Mouse (Mus musculus): Measurements from ENCODE around the gene Lyrm9. TPM values are rescaled to one million over a fixed set of nuclear protein-coding genes. Genes with fewer than 3 reads are reported as not detected.

Gene Lyrm9
- polyA plus RNA-seq, 1 experiment from 2014 or later, result 13.9 TPM

- no peak for ATAC-seq (ENCODE audit: insufficient read depth)
These were observed 3.0 kb downstream of the Lyrm9 start for GRCm38 (mm10) chr11:78829373-78829772.

GRCm38 (mm10) chr11:78830180-78830579 is 3.8 kb downstream of the Lyrm9 start:
- TF ChIP-seq CTCF (IDR thresholded peaks at IDR 0.05; ENCODE audit: low read depth), result no peak
- Histone ChIP-seq H3K9me3 (ENCODE audit: low read depth, low read length) (no peaks in the 10 kb centered on the region), H3K9ac (no peak overlapping the region), H3K27ac (ENCODE audit: low read depth) (no peak overlapping the region), H3K4me3 (ENCODE audit: low read depth, low read length) (no peak overlapping the region), H3K4me2 (no peak overlapping the region), H3K27me3 (ENCODE audit: insufficient read depth, low read length) (no peaks in the 10 kb centered on the region), H3K36me3 (ENCODE audit: insufficient read depth) (no peaks in the 10 kb centered on the region), H3K4me1 (ENCODE audit: insufficient read depth) (peaks cover 3% of the 10 kb centered on the region; the same call in 1 of the 2 replicates)
- 27% methylated on average over 8 of the region's 8 CpGs for WGBS
- no peak for DNase-seq
- no peak for ATAC-seq (ENCODE audit: insufficient read depth)

More at GRCm38 (mm10) chr11:78829373-78829772, 3.0 kb downstream of the Lyrm9 start:
- H3K27me3 ChIP-seq (ENCODE audit: insufficient read depth, low read length), result no peaks in the 10 kb centered on the region
- H3K4me3 ChIP-seq (ENCODE audit: low read depth, low read length), result no peak overlapping the region
- H3K9me3 ChIP-seq (ENCODE audit: low read depth, low read length), result no peaks in the 10 kb centered on the region
- TF ChIP-seq CTCF (IDR thresholded peaks at IDR 0.05; ENCODE audit: low read depth), result no peak
- H3K4me1 ChIP-seq (ENCODE audit: insufficient read depth), result peaks cover 3% of the 10 kb centered on the region; the same call in 1 of the 2 replicates
- H3K9ac ChIP-seq, result no peak overlapping the region
- 18% methylated on average over 6 of the region's 6 CpGs for whole genome bisulfite sequencing
- no peak for DNase-seq
- no peak overlapping the region for H3K27ac ChIP-seq (ENCODE audit: low read depth)
- no peaks in the 10 kb centered on the region for H3K36me3 ChIP-seq (ENCODE audit: insufficient read depth)
- no peak overlapping the region for H3K4me2 ChIP-seq

- Histone ChIP-seq H3K4me2 (no peak overlapping the region), H3K27ac (ENCODE audit: low read depth) (no peak overlapping the region), H3K4me1 (ENCODE audit: insufficient read depth) (peaks cover 3% of the 10 kb centered on the region; the same call in 1 of the 2 replicates), H3K4me3 (ENCODE audit: low read depth, low read length) (no peak overlapping the region), H3K36me3 (ENCODE audit: insufficient read depth) (no peaks in the 10 kb centered on the region), H3K9me3 (ENCODE audit: low read depth, low read length) (no peaks in the 10 kb centered on the region), H3K9ac (no peak overlapping the region), H3K27me3 (ENCODE audit: insufficient read depth, low read length) (no peaks in the 10 kb centered on the region)
- no peak for TF ChIP-seq CTCF (IDR thresholded peaks at IDR 0.05; ENCODE audit: low read depth)
- 53% methylated on average over 4 of the region's 4 CpGs for WGBS
- ATAC-seq (ENCODE audit: insufficient read depth) (no peak), DNase-seq (peak; percentile 51)
These were observed 5.3 kb downstream of the Lyrm9 start for GRCm38 (mm10) chr11:78831716-78832115.

- peaks cover 3% of the 10 kb centered on the region; the same call in 1 of the 2 replicates for H3K4me1 ChIP-seq (ENCODE audit: insufficient read depth)
These were observed 5.8 kb downstream of the Lyrm9 start for GRCm38 (mm10) chr11:78832117-78832726.

GRCm38 (mm10) chr11:78832816-78833314 is 6.5 kb downstream of the Lyrm9 start:
- H3K4me3 ChIP-seq (ENCODE audit: low read depth, low read length), result no peak overlapping the region
- no peaks in the 10 kb centered on the region for H3K36me3 ChIP-seq (ENCODE audit: insufficient read depth)
- ATAC-seq (ENCODE audit: insufficient read depth), result peak; percentile 83
- H3K9me3 ChIP-seq (ENCODE audit: low read depth, low read length), result no peaks in the 10 kb centered on the region
- WGBS, result 38% methylated on average over 13 of the region's 13 CpGs
- no peak overlapping the region; the same call in 1 of the 2 replicates for H3K4me2 ChIP-seq
- no peaks in the 10 kb centered on the region for H3K27me3 ChIP-seq (ENCODE audit: insufficient read depth, low read length)
- peak; percentile 61 for DNase-seq
- no peak for TF ChIP-seq CTCF (IDR thresholded peaks at IDR 0.05; ENCODE audit: low read depth)
- no peak overlapping the region for H3K9ac ChIP-seq
- peak overlapping the region; percentile 21; the same call in 1 of the 2 replicates for H3K27ac ChIP-seq (ENCODE audit: low read depth)
- peaks cover 3% of the 10 kb centered on the region; the same call in 1 of the 2 replicates for H3K4me1 ChIP-seq (ENCODE audit: insufficient read depth)

More at GRCm38 (mm10) chr11:78832117-78832726, 5.8 kb downstream of the Lyrm9 start:
- WGBS, result 83% methylated on average over 10 of the region's 10 CpGs
- H3K27me3 ChIP-seq (ENCODE audit: insufficient read depth, low read length), result no peaks in the 10 kb centered on the region
- no peak overlapping the region for H3K4me2 ChIP-seq
- ATAC-seq (ENCODE audit: insufficient read depth) (no peak), DNase-seq (no peak)
- H3K36me3 ChIP-seq (ENCODE audit: insufficient read depth), result no peaks in the 10 kb centered on the region
- H3K4me3 ChIP-seq (ENCODE audit: low read depth, low read length), result no peak overlapping the region
- H3K27ac ChIP-seq (ENCODE audit: low read depth), result peak overlapping the region; percentile 36; the same call in 1 of the 2 replicates
- H3K9ac ChIP-seq, result no peak overlapping the region
- no peaks in the 10 kb centered on the region for H3K9me3 ChIP-seq (ENCODE audit: low read depth, low read length)
- TF ChIP-seq CTCF (IDR thresholded peaks at IDR 0.05; ENCODE audit: low read depth), result no peak

- Histone ChIP-seq H3K4me3 (ENCODE audit: low read depth, low read length) (no peak overlapping the region), H3K27ac (ENCODE audit: low read depth) (no peak overlapping the region), H3K27me3 (ENCODE audit: insufficient read depth, low read length) (no peaks in the 10 kb centered on the region), H3K9me3 (ENCODE audit: low read depth, low read length) (no peaks in the 10 kb centered on the region), H3K36me3 (ENCODE audit: insufficient read depth) (no peaks in the 10 kb centered on the region), H3K4me1 (ENCODE audit: insufficient read depth) (peaks cover 3% of the 10 kb centered on the region; the same call in 1 of the 2 replicates), H3K9ac (no peak overlapping the region), H3K4me2 (no peak overlapping the region)
- TF ChIP-seq CTCF (IDR thresholded peaks at IDR 0.05; ENCODE audit: low read depth), result no peak
- WGBS, result 82% methylated on average over 4 of the region's 4 CpGs
- DNase-seq (no peak), ATAC-seq (ENCODE audit: insufficient read depth) (no peak)
These were observed 10.1 kb downstream of the Lyrm9 start for GRCm38 (mm10) chr11:78836486-78836885.

GRCm38 (mm10) chr11:78837989-78838388 is 11.6 kb downstream of the Lyrm9 start:
- Histone ChIP-seq H3K4me3 (ENCODE audit: low read depth, low read length) (no peak overlapping the region), H3K27me3 (ENCODE audit: insufficient read depth, low read length) (no peaks in the 10 kb centered on the region), H3K4me1 (ENCODE audit: insufficient read depth) (peaks cover 3% of the 10 kb centered on the region; the same call in 1 of the 2 replicates), H3K27ac (ENCODE audit: low read depth) (no peak overlapping the region), H3K9ac (no peak overlapping the region), H3K4me2 (no peak overlapping the region), H3K9me3 (ENCODE audit: low read depth, low read length) (no peaks in the 10 kb centered on the region), H3K36me3 (ENCODE audit: insufficient read depth) (no peaks in the 10 kb centered on the region)
- peak; percentile 76 for TF ChIP-seq CTCF (IDR thresholded peaks at IDR 0.05; ENCODE audit: low read depth)
- peak; percentile 72 for DNase-seq
- WGBS, result 9% methylated on average over 11 of the region's 11 CpGs
- no peak for ATAC-seq (ENCODE audit: insufficient read depth)

All from lung, embryonic 14.5 days (tissue).